Mouse (Mus musculus): Measurements from ENCODE around the gene Vstm2l.

Gene Vstm2l

DNA sequence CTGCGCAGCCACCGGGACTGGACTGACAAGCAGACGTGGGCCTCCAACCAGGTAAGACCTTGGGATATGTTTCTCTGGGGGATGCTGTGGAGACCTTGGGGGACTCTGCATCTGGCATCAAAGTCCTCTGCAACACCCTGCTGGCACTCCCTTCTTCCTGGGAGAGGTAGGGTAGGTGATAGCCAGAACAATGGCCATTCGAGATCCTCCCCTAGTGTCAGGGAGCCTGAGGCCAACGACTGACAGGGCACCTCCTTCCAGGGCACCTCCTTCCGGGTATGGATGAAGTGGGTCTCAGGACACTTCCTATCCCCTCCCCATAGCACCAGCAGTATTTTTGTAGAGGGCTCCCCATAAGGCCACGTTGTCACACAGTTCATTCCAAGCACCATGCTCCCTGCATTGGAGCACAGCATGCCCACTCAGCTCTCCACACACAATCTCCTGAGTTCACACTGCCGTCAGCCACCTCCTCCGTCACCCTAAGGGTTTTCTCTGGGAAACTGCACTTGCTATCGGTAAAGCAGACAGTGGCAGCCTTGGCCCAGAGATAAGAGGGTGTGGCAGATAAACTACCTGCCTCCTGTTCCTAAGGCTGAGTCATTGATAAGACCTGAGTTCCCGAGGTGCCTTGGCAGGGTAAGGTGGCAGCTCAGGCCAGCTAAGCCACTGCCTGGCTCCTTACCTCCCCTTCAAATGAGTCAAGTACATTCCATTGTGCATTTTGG is 21.2 kb downstream of the Vstm2l start:
- no peak for DNase-seq

DNA sequence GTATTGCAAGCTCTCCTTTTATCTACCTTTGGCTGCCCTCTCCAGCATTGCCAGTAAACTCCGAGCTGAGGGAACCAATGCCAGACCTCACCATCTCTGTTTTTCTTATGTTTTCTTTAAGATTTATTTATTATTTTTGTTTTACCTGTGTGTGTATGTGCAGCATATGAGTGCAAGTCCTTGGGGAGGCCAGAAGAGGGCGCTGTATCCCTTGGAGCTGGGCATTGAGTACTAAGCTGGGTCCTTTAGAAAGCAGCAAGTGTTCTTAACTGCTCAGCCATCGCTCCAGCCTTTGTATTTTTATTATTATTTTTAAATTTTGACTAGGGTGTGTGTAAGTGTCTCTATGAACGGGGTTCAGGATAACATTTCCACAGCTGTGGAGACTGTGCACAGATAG is 22.2 kb downstream of the Vstm2l start:
- no peak for DNase-seq

GRCm38 (mm10) chr2:157940586-157941185 is 26.2 kb downstream of the Vstm2l start:
- DNase-seq: peak; percentile 25 to 27

- peak; percentile 85 for DNase-seq
Measured at GRCm38 (mm10) chr2:157943514-157944155, 29.2 kb downstream of the Vstm2l start.

DNA sequence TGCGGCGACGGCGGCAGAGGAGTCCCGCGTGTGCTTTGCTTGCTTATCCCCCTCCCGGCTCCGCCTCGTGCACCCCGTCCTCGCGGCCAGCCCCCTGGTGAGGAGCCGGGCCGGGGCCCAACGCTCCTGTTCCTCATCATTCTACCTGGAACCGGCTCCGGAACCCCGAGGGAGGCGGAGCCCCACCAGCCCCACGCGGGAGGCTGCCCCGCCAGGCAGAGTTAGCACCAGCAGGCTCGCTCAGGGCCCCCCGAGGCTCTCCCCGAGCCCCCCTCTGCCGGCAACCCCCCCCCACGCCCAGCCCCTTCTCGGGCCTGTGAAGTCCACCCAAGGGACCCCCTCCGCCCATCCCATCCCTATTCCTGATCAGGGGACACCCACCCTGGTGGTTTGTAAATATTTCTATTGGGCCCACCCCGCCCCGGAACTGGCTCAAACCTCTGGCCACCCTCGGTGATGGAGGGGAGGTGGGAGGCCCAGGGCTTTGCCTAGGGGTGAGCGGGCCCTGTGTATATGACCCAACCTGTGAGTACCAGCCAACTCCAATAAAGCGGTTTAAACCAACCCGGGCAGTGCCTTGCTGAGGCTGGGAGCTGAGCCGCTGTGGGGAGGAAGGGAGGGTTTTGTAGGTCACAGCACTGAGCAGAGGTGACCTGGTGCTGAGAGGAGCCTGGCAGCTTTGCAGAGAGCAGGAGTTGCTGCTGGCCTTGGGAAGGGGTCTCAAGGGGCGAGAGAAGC is 29.9 kb downstream of the Vstm2l start:
- DNase-seq: peak; percentile 23 to 27

DNA sequence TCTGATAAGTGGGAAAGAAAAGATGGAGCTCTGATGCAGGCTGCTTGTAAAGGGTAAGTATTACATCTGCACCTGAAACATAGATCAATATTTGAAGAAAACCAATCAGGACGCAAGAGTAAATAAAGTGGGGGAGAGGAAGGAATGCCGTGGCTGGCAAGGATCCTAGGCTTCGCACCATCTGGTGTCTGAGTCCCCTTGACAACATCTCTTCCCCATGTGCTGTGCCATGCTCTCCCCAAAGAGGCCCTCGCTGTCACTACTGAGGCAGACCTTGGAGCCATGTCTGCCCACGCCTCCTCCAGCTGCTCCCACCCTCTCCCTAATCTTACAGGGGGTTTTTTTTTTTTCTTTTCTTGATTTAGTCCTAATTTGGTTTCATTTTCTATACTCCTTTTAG is 39.5 kb downstream of the Vstm2l start:
- no peak for DNase-seq

GRCm38 (mm10) chr2:157957707-157958108 is 43.3 kb downstream of the Vstm2l start:
- DNase-seq: no peak

GRCm38 (mm10) chr2:157967856-157968255 is 53.4 kb downstream of the Vstm2l start:
- DNase-seq: no peak

DNA sequence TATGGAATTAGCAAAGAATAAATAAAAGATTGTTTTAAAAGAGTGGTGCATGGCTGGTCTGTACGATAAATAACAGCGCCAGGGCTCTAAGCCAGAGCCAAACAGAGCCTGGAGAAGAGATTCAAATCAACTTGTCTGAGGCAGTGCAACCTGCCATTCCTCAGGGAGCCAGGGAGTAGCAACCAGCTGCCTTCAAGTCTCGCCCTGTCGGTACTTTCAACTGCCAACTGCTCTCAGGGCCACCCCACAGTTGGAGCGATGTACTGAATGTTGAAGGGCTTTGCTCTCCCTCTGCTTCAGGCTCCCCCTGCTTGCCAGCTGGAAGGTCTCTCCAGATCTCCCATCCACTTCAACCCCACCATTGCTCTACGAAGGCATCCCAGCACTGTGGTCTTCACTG is 55.7 kb downstream of the Vstm2l start:
- no peak for DNase-seq

DNA sequence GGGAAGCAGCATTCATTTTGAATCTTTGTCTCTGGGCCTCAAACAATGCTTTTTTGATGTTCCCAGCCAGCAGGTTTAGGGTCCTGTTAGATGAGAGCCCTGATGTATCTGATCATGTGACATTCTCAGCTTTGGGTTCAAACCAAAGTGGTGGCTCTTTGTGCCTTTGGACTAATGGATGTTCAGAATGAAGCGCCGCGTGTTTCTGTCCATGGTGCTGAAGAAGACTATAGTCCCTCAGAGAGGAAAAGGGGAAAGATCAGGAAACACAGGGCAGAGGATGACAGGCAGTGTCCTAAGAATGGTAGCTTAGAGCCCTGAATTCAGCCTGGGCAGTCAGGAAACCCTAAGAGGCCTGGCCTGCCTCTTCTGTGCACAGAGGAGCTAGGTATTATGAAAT is 56.2 kb downstream of the Vstm2l start:
- no peak for DNase-seq

DNA sequence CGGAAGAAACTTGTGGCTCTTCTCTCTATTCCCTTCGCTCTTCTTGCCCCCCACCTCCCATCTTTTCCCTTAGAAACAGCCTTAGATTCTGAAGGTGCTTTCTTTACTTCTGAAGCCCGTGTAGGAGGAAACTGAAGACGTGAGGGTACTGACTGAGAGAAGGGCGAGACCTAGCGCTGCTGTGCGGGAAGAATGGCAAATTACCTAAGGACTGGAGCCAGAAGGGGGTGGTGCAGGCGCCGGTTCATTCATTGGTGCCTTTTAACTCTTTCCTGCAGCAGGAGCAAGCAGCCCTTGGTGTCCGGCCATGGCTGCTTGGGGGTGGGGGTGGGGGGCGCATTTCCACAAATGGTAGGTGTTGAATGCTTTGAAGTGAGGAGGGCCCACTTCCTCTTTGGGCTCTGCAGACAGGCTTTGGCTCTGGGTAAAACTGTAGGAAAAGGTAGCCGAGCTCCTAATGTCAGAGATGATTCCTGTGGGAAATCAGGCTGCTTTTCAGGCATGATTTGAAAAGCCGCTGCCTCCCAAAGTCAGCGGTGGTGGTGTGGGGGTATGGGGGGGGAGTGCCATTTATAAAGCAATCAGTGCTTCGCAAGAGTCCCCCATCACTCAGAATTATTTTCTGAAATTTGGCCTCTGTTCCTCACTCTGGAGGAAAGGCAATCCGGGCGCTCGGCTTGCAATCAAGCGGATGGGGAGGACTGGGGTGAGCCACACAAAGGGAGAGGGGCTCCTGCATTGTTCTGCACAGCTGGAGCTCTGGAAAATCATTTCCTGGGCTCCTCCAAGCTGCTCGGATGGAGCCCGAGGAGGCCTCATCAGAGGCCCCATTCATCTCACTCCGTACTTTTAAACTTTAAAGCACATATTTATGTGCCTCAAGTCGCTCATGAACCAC is 60.4 kb downstream of the Vstm2l start:
- no peak for DNase-seq

DNA sequence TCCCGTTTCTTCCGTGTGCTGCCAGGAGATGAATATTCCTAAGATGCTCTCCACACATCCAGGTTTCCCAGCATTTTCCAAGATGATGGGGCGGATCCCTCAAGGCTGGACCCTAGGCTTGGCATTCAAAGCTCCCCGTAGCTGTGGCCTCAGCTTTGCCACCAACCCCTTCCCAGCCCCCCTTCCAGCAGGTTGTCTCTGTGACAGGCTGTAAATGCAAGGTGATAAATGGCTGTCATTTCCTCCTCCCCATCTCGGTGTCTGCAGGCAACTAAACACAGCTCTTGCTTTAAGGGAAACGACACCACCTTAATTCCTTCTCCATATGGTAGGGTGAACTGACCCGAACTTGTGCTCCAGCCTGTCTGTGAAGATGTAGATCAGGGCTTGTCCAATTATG is 61.1 kb downstream of the Vstm2l start:
- DNase-seq: no peak

DNA sequence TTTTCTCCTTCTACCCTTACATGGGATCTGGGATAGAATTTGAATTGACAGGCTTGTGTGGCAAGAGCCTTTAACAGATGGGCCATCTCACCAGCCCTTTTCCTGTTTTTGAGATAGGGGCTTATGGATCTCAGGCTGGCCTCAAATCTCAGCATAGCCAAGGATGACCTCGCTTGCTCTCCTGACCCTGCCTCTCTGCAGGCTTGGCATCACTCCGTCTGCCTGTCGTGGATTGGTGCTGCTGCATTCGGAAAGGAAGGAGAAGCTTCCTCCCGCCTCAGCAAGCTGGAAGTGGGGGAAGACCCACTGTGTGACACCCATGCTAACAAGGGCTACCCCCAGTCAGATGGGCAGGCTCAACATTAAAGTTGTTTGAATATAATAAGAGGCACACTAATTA is 64.8 kb downstream of the Vstm2l start:
- DNase-seq: no peak

- DNase-seq: no peak
Measured at GRCm38 (mm10) chr2:157982727-157983126, 68.3 kb downstream of the Vstm2l start.

DNA sequence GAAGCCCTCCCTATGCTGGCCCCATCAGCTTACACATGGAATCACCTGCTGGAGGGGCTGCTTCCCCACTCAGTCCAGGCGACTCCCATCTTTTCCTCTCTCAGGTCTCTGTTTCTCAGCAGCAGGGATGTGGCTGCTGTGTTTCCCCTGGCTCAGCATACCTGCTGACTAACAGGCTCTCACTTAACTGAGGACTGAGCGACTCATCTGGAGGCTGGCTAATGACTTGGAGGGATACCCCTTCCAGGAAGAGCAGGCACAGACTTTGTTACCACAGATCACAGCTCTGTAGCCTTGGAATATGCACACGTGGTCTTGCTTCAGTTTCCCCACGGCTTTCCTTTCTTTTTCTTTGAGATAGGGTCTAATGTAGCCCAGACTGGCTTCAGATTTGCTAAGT is 68.8 kb downstream of the Vstm2l start:
- no peak for DNase-seq

GRCm38 (mm10) chr2:157985611-157986010 is 71.2 kb downstream of the Vstm2l start:
- DNase-seq: peak; percentile 50 to 54

GRCm38 (mm10) chr2:157986235-157986634 is 71.8 kb downstream of the Vstm2l start:
- no peak for DNase-seq

DNA sequence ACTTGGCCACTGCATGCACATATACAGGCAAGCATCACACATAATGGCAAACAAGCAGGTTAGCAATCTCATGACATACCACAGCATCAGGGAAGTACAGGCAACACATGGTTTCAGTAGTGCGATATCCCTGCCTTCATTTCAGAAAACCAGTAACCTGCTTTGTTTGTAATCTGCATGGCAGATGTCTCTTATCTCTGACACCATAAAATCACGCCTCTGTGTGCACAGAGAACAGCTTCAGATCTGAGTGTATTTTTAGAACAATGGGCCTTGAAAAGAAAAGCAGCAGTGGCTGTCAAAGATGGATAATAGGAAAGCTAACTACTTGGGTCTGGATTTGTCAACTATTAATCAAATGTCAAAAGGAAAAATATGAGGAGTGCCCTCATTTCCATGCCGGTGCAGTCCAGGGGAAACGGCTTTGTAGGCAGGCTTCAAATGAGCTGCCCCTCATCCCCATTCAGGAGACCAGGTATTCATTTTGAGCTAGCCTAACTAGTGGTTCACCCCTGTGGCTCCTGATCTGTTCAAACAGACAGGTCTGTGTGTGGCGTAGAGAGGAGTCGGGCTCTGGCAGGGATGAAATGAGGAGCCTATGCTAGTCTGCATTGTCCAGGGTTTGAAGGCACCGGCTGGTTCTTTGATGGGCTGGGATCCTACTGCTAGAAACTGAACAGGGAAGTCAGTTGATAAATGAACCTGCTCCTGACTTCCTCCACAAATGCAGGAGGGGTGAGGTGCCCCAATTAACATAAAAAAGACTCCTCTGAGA is 74.2 kb downstream of the Vstm2l start:
- DNase-seq: no peak

- peak in 1 of 2 experiments; percentile 23 for DNase-seq
Measured at GRCm38 (mm10) chr2:157989946-157990345, 75.5 kb downstream of the Vstm2l start.

DNA sequence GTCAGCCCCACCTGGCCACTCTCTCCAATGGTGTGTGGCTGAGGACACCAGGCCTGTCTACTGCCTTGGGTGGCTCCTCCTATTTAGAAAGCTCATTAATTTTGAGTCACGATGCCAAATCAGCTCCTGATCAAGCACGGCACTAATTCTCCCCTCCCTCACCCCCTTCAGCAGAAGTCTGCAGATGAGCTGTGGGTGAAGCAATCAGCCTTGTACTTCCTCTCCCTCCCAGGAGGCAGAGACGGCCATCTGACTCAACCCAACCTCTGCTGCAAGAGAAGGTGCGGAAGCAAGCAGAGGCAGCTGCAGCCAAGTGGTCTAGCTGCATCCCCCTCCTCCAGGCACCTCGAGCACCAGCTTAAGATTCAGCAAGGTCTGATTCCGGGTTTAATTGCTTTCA is 76.6 kb downstream of the Vstm2l start:
- no peak for DNase-seq

GRCm38 (mm10) chr2:157992501-157992900 is 78.0 kb downstream of the Vstm2l start:
- peak in 1 of 2 experiments; percentile 25 for DNase-seq
